Mouse (Mus musculus): ENCODE data around the gene Itgav.

Itgav gene

DNA sequence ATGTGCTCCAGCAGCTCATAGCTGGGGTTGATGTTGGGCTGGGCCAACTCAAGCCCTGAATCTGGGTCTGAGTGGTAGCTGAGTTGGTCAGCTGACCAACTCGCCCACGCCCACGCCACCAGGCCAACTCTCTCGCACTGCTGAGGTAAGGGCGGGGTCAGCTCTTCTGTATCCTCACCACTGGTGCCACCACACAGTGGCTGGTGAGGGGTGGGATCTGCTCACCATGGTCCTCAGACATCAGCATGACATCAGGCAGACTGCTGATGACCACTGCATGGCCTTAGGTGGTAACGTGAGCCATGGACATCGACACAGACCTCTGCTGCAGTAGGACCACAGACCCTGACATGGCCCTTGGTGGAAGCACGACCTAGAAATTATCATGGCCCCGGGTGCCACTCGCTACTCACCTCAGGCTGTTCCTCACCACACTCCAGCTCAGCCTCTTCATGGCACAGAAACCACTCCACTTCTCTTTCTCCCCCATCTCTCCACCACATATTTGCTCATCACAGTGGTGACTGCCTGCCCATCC lies 24.5 kb downstream of the Itgav start:
- no peak for DNase-seq (ENCODE audit: low spot score)

GRCm38 (mm10) chr2:83753008-83753407 lies 28.8 kb downstream of the Itgav start:
- no peak for DNase-seq (ENCODE audit: low spot score)

GRCm38 (mm10) chr2:83754306-83754837 lies 30.2 kb downstream of the Itgav start:
- no peak for DNase-seq (ENCODE audit: low spot score)

DNA sequence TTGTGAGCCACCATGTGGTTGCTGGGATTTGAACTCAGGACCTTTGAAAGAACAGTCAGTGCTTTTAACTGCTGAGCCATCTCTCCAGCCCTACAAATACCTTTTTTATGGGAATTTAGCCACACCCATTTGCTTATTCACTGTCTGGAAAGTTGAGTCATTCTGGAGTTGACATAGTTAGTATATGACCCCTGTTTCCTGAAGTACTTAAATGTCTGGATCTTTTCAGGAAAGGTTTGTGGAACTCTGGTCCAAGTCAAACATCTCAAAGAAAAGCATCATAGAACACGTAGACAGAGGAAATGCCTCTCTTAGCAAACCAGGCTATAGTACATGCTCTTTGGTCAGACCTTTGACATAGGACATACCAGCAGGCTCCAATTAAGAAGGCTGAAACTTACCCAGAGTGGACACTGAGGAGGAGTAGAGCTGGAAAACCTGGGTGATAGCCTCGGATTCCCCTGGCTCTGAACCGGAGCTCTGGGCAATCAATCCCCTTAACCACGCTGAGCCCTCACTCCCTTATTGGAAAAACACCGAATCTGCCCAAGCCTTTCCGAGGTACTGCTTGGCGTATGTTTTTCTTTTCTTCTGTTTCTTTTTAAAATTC lies 34.5 kb downstream of the Itgav start:
- peak; percentile 15 for DNase-seq (ENCODE audit: low spot score)

DNA sequence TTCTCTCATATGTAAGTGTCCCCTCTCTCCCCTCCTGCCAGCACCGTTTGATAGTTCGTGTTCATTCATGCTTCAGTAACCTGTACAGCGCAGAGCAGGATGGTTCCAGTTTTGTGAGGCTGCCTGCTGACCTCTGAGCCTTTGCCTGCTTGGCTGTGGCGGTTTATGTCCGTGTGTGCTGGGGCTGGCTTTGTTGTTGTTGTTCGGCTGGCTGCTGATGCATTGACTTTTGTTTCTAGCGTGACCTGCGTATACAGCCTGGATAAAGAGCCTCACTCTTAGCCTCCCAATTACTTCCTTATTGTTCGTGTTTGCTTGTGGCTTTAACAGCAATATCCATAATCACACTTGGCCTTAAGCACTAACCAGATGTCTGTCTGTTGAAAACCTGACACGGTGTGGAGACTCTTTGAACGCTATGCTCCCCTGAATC lies 35.0 kb downstream of the Itgav start:
- peak; percentile 76 for DNase-seq (ENCODE audit: low spot score)

- peak; percentile 46 for DNase-seq (ENCODE audit: low spot score)
Observed at GRCm38 (mm10) chr2:83759667-83760066, 35.5 kb downstream of the Itgav start.

DNA sequence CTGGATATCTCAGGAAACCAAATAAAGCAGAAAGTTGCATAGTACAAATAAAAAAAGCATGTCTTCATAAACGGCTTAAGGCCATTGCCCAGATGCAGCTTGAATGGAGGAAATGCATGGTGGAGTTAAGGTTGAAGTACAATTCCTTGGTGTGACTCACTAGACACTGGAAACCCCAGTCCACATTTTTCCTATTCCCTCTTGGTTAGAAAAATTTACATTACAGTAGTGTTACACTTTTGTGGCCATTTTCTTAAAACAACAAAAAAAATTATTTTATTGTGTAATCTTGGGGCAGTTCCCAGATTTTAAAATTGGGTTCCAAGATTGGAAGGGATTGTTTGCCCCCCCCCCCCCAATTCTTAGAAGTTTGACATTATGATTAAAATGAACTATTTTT lies 35.9 kb downstream of the Itgav start:
- no peak for DNase-seq (ENCODE audit: low spot score)

DNA sequence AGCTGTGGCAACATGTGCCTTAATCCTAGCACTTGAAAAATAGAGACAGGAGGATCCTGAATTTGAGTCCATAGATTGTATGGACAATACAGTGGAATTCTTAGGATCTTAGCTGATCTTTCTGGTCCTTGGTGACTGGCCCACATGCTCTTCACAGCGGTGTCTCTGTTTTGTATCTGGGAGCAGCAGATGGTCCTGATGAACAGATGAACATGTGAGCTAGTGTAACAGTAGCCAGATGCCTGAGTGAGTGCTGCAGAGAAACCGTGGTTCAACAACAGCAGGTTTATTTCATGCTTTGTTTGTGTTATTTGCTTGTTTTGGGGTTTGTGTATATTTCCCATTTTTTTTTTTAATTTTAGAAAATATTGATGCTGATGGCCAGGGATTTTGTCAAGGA lies 37.3 kb downstream of the Itgav start:
- peak; percentile 19 for DNase-seq (ENCODE audit: low spot score)

GRCm38 (mm10) chr2:83762106-83762855 lies 38.1 kb downstream of the Itgav start:
- no peak for DNase-seq (ENCODE audit: low spot score)

GRCm38 (mm10) chr2:83766058-83766457 lies 41.9 kb downstream of the Itgav start:
- peak; percentile 14 for DNase-seq (ENCODE audit: low spot score)

DNA sequence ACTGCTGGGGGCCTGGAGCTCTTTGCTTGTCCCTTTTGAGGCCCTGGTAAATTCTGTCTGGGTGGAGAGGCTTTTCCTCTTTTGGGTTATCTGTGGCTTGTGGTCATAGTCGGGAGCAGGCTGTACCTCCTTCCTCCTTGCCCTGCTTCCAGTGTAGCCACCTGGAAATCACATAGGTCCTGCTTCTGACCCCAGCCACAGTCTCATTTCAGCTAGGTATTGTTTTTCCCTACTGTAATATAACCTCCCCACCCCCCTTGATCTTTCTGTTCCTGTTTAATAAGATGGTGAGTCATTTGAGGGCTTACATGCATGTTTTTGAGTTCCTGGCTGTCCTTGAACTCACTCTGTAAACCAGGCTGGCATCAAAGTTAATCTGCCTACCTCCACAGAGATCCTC lies 42.7 kb downstream of the Itgav start:
- DNase-seq (ENCODE audit: low spot score), result no peak

DNA sequence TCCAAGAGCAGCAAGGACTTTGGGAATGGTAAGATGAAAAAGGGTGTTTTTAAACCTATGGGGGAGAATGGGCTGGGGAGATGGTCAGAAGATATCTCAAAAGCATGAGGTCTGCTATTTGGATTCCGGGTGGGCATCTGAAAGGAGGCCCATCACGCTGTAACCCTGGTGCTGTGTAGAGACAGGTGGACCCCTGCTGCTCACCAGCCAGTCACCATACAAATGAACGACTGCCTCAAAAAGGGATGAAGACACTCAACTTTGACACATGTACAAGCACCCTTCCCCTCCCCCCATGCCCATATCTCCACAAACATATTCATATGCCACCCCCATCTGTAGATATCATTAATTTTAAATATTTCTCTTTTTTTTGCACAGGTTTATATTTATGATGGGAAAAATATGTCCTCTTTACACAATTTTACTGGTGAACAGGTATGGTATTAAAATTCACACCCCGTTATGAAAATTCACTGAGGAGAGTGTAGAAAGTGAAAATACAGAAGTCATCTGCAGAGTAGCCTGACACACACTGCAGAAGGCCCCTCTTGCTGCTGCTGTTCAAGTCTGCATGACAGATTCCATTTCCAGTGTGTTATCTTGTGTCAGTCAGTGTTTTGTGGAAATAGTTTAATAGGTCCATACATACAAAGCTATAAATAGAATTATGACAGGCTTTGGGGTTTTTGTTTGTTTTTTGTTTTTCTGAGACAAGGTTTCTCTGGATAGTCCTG lies 44.3 kb downstream of the Itgav start:
- no peak for DNase-seq (ENCODE audit: low spot score)

GRCm38 (mm10) chr2:83771155-83771812 lies 47.1 kb downstream of the Itgav start:
- peak; percentile 78 for DNase-seq (ENCODE audit: low spot score)

DNA sequence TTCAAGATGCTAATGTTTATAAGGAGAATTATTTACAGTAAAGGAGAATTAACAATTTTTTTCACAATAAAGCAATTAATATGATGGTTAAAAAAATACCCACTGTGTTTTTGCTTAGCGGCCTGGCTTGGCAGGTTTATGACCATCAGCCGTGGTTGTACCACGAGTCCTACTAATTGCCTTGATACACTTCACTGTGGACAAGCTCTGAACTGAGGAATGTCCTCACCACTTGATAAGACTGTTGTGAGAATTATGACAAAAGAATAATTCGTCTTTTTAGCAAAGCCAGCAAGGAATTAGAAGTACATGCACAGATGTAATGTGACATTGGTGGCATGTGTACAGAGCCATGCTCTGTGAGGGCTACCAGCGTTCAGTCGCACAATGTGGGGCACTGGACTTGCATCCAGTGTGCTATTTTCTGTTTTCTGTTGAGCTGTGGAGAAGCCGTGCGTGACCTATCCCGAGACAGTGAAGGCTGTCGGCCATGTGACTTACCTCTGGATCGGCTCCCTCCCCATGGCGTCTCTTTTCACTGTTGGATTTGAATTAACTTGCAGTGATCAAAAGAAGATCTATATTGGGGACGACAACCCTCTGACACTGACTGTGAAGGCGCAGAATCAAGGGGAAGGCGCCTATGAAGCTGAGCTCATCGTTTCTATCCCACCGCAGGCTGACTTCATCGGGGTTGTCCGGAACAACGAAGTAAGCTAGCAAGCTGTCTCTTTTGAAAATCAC lies 67.3 kb downstream of the Itgav start:
- no peak for DNase-seq (ENCODE audit: low spot score)

DNA sequence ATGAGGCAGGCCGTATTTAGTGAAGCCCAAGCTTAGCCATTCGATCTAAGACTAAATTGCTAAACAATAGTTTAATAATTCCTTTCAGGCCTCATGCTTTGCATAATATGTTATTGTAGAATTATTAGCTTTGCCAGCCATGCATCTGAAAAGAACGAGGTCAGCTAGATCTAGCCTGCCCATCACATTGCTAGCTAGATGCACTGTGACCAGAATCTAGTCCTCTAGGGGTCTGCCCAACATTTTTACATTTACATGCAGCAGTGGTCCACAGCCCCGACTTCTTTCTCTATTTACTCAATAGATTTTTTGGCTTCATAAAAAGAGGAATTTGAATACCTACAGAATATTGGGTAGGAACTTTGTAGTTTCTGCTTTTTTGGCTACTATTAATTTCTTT lies 67.9 kb downstream of the Itgav start:
- DNase-seq (ENCODE audit: low spot score), result no peak

DNA sequence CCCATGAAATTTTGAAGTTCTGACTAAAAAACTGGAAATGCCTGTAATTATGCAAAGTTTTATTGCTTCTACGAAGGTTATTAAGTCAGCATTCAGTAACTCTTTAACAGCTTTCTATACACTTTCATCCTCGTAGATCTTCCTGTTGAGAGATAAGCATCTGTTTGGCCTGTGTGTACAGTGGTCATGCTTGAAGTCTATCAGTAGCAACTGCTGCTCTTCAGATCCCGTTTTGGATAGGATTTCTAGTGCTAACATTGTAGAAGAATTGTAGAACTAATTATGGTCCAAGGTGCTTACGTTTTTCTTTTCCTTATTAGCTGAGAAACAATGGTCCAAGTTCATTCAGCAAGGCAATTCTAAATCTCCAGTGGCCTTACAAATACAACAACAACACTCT lies 71.6 kb downstream of the Itgav start:
- no peak for DNase-seq (ENCODE audit: low spot score)

DNA sequence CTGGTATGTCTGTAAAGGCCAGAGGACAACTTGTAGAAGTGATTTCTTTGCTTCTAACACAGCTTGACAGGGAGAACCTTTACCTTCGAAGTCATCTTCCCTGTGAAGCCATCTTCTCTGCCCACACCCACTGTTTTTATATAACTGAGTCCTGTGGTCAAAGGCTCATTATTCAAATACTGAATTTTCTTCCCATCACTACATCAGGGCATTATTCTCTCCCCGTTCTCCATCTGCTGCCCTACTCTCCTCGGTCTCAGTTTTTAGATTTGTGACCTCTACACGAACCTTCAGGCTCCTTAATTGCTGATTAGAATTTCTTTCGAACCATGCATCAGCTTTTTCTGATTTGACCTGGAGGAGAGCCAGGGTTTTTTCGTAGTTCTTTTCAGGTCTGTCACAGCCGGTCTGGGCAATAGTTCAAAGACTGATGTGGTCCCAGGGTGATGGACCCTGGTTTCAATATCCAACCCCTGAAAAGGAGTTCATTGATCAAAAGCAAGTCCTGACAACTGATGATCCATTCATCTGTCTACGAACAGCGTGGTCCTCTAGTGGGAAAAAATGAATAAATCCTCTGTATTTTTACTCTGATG lies 73.8 kb downstream of the Itgav start:
- no peak for DNase-seq (ENCODE audit: low spot score)

DNA sequence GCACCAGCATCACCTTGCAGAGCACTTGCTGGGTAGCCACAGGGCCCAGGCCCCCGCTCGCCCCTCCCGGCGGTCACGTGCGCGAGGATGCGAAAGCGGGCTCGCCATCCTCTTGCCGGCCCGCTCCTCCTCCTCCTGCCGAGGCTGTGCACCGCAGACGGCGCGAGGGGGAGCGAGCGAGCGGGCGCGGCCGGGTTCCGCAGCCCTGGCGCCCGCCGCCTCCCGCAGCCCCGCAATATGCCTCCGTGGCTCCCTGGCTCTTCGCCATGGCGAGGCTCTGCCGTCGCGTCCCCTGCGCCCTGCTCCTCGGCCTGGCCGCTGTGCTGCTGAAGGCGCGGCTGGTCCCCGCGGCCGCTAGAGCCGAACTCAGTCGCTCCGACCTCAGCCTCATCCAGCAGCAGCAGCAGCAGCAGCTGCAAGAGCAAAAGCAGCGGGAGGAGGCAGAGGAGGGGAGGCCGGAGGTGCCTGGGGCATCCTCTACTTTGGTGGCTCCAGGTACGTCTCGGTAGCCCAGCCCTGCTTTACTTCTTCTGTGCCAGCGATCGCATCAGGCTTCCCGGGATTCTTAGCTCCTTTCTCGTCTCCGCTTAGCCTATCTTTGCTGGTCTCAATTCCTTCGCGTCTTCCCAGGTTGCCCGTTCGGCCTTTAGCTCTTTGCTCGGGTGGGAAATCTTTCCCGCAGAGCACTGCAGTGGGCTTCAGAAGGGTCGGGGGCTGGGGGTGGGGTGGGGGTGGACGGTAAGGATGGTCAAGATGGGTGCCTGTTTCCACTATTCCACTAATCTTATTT lies 88.5 kb downstream of the Itgav start, which contains the start of gene Fam171b:
Gene Fam171b (plus strand): TSS at position 154 of the 790 bp plus-strand sequence.
- peak; percentile 89 for DNase-seq (ENCODE audit: low spot score)

- DNase-seq (ENCODE audit: low spot score), result no peak
Observed at GRCm38 (mm10) chr2:83813273-83813892, 89.2 kb downstream of the Itgav start.

Measured in embryo, embryonic 10 days (tissue).